Mouse (Mus musculus) embryonic facial prominence, embryonic 13.5 days (tissue): ENCODE data around the gene Apol6. TPM values are rescaled to one million over a fixed set of nuclear protein-coding genes. Genes with fewer than 3 reads are reported as not detected.
"Not testable (repeated sequence)": the region's sequence is repeated elsewhere in the genome, so short reads cannot be mapped to it uniquely, and the experiment has no call there.

Source experiments
- ATAC-seq: fragments of 200-750 bp; cut with Nextera tagmentation; 2 replicates; pipeline ENCODE4 v1.8.0; 2017; ENCODE audit warnings: low read depth; ENCODE audit not compliant: insufficient number of reproducible peaks, insufficient read depth, low FRiP score, low TSS enrichment
- H3K27ac ChIP-seq: fragments of 300-500 bp; sonication (generic); 2 replicates; pipeline ENCODE4 v1.5.1; 2015; ENCODE audit warnings: moderate library complexity, mild to moderate bottlenecking, inconsistent platforms
- H3K27me3 ChIP-seq: fragments of 300-500 bp; sonication (generic); 2 replicates; pipeline ENCODE4 v1.6.1; 2015; ENCODE audit warnings: mild to moderate bottlenecking, inconsistent platforms
- H3K36me3 ChIP-seq: fragments of 300-500 bp; sonication (generic); 2 replicates; pipeline ENCODE4 v1.6.1; 2015; ENCODE audit warnings: mild to moderate bottlenecking, inconsistent platforms
- H3K4me1 ChIP-seq: fragments of 300-500 bp; sonication (generic); 2 replicates; pipeline ENCODE4 v1.6.1; 2015; ENCODE audit warnings: inconsistent platforms
- H3K4me2 ChIP-seq: fragments of 300-500 bp; sonication (generic); 2 replicates; pipeline ENCODE4 v1.6.1; 2015; ENCODE audit warnings: moderate library complexity, mild to moderate bottlenecking, inconsistent platforms
- H3K4me3 ChIP-seq: fragments of 300-500 bp; sonication (generic); 2 replicates; pipeline ENCODE4 v1.5.1; 2015; ENCODE audit warnings: mild to moderate bottlenecking, inconsistent platforms
- H3K9ac ChIP-seq: fragments of 300-500 bp; sonication (generic); 2 replicates; pipeline ENCODE4 v1.6.1; 2015; ENCODE audit warnings: mild to moderate bottlenecking, inconsistent platforms
- H3K9me3 ChIP-seq: fragments of 300-500 bp; sonication (generic); 2 replicates; pipeline ENCODE4 v1.6.1; 2016; ENCODE audit warnings: inconsistent platforms
- WGBS: fragments of 180-500 bp; shearing (Covaris S2); methylation state at CpG from one replicate; pipeline ENCODE4 v1.1.7; 2015; ENCODE audit warnings: mixed read lengths; 5-methylcytosine and 5-hydroxymethylcytosine counted together
- polyA plus RNA-seq: library from polyadenylated mRNA; unstranded; fragments of >200 nt; fragmentation: Nextera tagmentation; extraction: Ambion mirVana; gene quantifications from 2 replicates; pipeline ENCODE4 v1.2.1, GENCODE M21; 2015

The Apol6 gene
- polyA plus RNA-seq, 1 experiment from 2014 or later, result 0.22 TPM

DNA sequence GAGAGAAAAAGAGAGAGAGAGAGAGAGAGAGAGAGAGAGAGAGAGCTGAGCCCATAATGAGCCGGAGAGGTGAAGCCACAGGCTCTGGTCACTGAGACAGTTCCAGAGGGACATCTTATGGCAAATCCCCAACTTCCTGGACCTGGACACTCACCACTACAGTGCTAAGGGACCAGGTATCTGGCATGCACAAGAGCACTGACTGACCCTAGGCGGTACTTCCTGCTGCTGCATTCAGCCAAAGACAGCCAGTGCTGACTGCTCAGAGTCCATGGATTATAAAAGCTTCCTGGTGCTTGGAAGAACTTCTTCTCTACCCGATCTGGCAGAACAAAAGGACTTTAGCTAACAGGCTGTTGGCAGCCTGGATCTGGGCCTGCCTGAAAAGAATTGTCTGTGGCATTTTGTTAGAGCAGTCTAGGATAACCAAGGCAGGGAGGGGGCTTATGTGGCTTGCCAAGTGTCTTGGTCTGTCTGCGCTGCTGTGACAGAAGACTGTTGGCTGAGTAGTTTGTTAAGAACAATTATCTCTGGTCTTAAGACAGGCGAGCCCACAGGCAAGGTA, 10.2 kb downstream of the Apol6 start:
- ATAC-seq, result no peak
- no peak overlapping the region for H3K4me3 ChIP-seq
- H3K27me3 ChIP-seq, result no peaks in the 10 kb centered on the region
- no peak overlapping the region for H3K9ac ChIP-seq
- H3K4me1 ChIP-seq, result peaks cover 17% of the 10 kb centered on the region; the same call in 1 of the 2 replicates
- WGBS, result 58% methylated on average over 5 of the region's 5 CpGs
- H3K36me3 ChIP-seq, result no peaks in the 10 kb centered on the region
- H3K9me3 ChIP-seq, result peaks cover 4% of the 10 kb centered on the region; the same call in 1 of the 2 replicates
- peak overlapping the region; percentile 51 for H3K27ac ChIP-seq
- H3K4me2 ChIP-seq, result no peak overlapping the region

DNA sequence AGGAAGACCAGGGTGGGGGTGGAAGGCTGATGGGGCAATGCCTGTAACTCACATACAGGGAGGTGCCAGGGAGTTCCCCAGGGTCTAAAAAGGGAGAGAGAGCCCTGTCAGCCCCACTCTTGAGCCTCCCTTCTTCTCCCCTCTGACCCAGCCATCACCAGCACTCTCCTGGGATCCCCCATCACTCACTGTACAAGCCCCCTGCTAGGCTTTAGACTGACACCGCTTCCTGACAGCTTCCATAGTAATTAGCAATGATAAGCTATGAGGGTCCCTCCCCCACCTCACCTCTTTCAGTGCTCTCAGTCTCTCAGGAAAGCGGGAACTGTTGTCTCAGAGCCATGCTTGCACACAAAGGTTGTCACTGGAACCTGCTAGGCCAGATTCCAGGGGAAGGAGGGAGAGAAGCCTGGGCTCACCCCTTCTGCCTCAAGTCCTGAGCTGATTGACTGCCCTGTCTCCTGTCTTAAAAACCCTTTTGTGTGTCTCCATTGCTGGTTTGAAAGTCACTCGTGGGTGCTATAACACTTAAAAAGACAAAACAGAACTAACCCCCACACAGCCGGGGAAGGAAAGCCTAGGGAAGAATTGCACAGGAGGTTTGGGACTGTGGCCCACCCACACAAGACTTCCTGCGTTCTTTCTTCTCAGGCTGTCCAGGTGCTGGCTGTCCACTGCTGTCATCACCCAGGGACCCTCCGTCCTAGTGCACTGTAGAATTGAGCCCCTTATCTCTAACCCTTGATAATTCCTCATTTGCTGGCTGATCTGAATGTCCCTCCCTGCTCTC, 11.7 kb downstream of the Apol6 start:
- WGBS, result 40% methylated on average over 6 of the region's 6 CpGs
- peak overlapping the region; percentile 79 for H3K27ac ChIP-seq

DNA sequence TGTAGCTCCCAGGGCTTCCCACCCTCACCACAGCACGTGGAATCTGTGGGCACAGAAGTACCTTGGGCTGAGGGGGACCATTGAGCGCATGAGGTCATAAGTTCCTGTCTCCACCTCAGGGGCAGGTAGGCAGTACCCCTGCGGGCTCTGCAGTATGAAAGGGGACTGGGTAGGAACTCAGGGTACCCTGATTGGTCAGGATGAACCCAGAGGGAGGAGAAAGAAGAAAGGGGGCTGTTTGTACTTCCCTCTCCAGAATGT, 12.2 kb downstream of the Apol6 start:
- no peak for ATAC-seq
- no peaks in the 10 kb centered on the region for H3K36me3 ChIP-seq
- H3K4me3 ChIP-seq, result no peak overlapping the region
- WGBS, result 47% methylated on average over 3 of the region's 3 CpGs
- H3K9ac ChIP-seq, result no peak overlapping the region
- no peak overlapping the region for H3K4me2 ChIP-seq
- peak overlapping the region; percentile 79; the same call in 1 of the 2 replicates for H3K27ac ChIP-seq
- H3K27me3 ChIP-seq, result no peaks in the 10 kb centered on the region
- H3K9me3 ChIP-seq, result peaks cover 4% of the 10 kb centered on the region; the same call in 1 of the 2 replicates
- peaks cover 22% of the 10 kb centered on the region; the same call in 1 of the 2 replicates for H3K4me1 ChIP-seq

More for the DNA sequence above, 11.7 kb downstream of the Apol6 start:
- H3K27me3 ChIP-seq, result no peaks in the 10 kb centered on the region
- no peak overlapping the region for H3K4me3 ChIP-seq
- no peak overlapping the region for H3K9ac ChIP-seq
- H3K9me3 ChIP-seq, result peaks cover 4% of the 10 kb centered on the region; the same call in 1 of the 2 replicates
- H3K4me1 ChIP-seq, result peaks cover 22% of the 10 kb centered on the region; the same call in 1 of the 2 replicates
- ATAC-seq, result peak; percentile 56; the same call in 1 of the 2 replicates
- H3K36me3 ChIP-seq, result no peaks in the 10 kb centered on the region
- no peak overlapping the region for H3K4me2 ChIP-seq

DNA sequence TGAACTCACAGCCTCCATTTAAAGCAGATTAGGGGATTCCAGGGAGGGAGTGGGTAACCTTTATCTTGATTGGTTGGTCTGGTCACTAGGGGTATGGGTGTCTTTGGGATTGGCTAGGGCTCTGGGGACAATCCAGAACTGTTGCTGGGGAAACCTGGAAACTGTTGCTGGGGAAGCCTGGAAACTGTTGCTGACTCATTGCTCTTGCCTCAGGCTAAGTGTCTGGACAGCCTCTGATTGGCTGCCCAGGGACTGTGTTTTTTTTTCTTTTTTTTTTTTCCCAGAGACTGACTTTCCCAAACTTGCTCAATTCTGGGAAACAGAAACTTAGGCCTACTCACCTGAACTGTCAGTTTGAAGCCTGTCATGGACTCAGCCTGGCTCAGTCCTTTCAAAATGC, 14.0 kb downstream of the Apol6 start:
- no peak for ATAC-seq
- Histone ChIP-seq H3K4me3 (no peak overlapping the region), H3K9me3 (peaks cover 4% of the 10 kb centered on the region; the same call in 1 of the 2 replicates)

DNA sequence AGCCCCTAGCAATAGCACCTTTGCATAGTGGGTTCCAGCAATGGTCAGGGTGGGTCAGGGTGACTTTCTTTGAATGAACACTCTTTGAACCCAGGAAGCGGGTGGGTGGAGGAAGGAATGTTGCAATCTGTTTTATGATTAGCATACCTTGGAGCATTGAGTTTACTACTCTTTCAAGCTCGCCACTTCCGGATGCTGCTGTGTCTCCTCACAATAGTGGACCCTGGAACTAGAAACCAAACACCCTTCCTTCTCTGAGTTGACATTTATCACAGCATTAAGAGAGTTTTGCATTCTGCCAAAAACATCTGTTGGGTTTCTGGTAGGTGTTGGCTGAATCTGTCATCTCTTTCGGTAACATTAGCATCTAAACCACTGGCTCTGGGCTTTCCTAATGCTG, 14.9 kb downstream of the Apol6 start:
- H3K4me2 ChIP-seq, H3K27me3 ChIP-seq, H3K9ac ChIP-seq, H3K9me3 ChIP-seq, H3K36me3 ChIP-seq, ATAC-seq, H3K4me3 ChIP-seq, H3K27ac ChIP-seq: not testable (repeated sequence)
- WGBS, result 94% methylated on average over 4 of the region's 4 CpGs
- H3K4me1 ChIP-seq, result peaks cover 22% of the 10 kb centered on the region; the same call in 1 of the 2 replicates

More for the DNA sequence above, 14.0 kb downstream of the Apol6 start:
- Histone ChIP-seq H3K27ac (no peak overlapping the region), H3K27me3 (no peaks in the 10 kb centered on the region), H3K4me2 (no peak overlapping the region), H3K36me3 (no peaks in the 10 kb centered on the region), H3K9ac (no peak overlapping the region), H3K4me1 (peaks cover 22% of the 10 kb centered on the region; the same call in 1 of the 2 replicates)

DNA sequence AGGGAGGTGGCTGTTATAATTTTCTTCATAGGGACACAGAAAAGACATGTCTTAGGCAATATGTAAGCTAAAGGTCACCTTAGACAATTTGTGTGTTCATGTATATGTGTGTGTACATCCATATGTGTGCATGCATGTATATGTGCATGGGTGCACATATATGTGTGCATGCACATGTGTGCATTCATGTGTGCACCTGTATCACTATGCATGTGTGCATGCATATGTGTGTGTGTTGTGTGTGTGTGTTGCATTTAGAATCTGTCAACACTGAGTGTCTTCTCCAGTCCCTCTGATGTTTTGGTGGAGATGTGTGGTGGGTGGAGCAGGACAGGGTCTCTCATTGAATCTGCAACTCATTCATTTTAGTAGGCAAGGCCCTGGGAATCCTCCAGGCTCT, 18.2 kb downstream of the Apol6 start:
- peaks cover 4% of the 10 kb centered on the region; the same call in 1 of the 2 replicates for H3K9me3 ChIP-seq
- 0 out of 2 replicates have a peak, but pooled peaks cover 5% of the 10 kb centered on the region for H3K4me1 ChIP-seq
- no peak for ATAC-seq
- no peak overlapping the region for H3K27ac ChIP-seq
- no peaks in the 10 kb centered on the region for H3K27me3 ChIP-seq
- no peak overlapping the region for H3K4me3 ChIP-seq
- H3K4me2 ChIP-seq, result no peak overlapping the region
- H3K9ac ChIP-seq, result no peak overlapping the region
- H3K36me3 ChIP-seq, result no peaks in the 10 kb centered on the region

DNA sequence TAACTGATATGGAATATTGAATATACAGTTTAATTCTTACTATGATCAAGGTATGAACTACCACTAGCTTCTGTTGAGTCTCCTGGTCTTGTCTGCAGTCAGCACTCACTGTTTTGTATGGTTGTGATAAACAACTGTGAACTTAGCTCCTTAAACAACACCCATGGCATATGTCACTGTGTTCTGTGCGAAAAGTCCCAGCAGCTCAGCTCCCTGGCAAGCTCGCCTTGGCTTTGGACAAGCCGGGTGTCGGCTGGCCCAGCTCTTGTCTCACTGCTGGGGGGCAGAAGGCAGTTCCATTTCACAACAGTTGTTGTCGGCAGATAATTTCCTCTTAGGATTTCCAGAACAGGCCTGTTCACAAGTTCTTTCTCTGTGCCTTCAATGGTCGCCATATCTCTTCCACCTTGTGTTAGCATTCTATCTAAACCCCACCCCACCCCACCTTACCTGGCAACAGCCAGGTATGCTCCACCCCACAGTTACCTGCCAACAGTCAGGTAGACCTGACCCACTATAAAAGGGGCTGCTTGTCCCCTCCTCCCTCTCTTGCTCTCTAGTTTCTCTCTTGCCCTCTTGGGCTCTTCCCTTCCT, 20.8 kb downstream of the Apol6 start:
- Histone ChIP-seq H3K9ac (no peak overlapping the region), H3K4me3 (no peak overlapping the region), H3K27ac (no peak overlapping the region), H3K36me3 (no peaks in the 10 kb centered on the region), H3K4me2 (no peak overlapping the region), H3K9me3 (no peaks in the 10 kb centered on the region), H3K27me3 (no peaks in the 10 kb centered on the region), H3K4me1 (peaks cover 10% of the 10 kb centered on the region; the same call in 1 of the 2 replicates)
- WGBS, result 86% methylated on average over 6 of the region's 6 CpGs
- no peak for ATAC-seq

DNA sequence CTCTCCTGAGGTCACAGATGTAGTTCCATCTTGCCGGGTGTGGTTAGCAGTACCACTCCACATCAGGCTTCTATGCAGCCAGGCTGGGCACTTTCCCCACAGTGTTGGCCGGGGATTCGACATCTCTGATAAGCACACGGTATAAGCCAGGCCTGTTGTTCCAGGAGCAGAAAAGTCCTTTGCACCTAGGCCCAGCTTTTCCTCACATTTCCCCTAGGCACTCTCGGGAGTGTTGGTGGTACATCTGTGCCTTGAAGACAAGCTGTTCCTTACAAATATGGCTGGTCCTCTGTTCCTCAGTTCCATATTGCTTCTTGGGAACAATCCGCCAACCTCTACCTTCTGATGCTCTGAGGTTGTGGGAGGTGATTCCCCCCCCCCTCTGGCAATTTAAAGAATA, 21.7 kb downstream of the Apol6 start:
- ATAC-seq, result no peak
- no peaks in the 10 kb centered on the region for H3K36me3 ChIP-seq
- H3K4me3 ChIP-seq, result no peak overlapping the region
- no peaks in the 10 kb centered on the region for H3K9me3 ChIP-seq
- H3K27me3 ChIP-seq, result no peaks in the 10 kb centered on the region
- H3K27ac ChIP-seq, result no peak overlapping the region
- no peak overlapping the region for H3K9ac ChIP-seq
- WGBS, result 83% methylated on average over 6 of the region's 6 CpGs
- peaks cover 7% of the 10 kb centered on the region; the same call in 1 of the 2 replicates for H3K4me1 ChIP-seq
- H3K4me2 ChIP-seq, result no peak overlapping the region

DNA sequence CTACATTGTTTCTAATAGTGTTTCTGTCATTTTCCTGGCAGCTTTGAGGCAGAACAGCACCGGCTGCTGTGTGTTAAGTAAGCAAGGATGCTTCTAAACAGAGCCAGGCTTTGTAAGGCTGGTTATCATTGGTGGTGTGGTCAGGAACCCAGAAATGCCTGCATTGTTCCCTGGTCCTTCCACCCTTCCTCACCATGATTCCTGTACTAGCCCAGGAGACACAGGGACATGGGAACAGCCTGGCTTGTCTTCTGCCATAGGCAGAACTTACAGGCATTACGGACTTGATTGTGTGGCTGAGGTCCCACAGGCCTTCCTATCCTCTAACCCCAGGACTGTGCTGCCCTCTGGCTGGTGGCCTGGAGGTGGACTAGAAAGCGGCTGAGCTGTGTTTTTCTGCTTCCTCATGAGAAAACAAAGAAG, 23.9 kb downstream of the Apol6 start:
- ATAC-seq, result no peak
- 62% methylated on average over 3 of the region's 3 CpGs for WGBS
- peak overlapping the region; percentile 8; the same call in 1 of the 2 replicates for H3K27ac ChIP-seq

DNA sequence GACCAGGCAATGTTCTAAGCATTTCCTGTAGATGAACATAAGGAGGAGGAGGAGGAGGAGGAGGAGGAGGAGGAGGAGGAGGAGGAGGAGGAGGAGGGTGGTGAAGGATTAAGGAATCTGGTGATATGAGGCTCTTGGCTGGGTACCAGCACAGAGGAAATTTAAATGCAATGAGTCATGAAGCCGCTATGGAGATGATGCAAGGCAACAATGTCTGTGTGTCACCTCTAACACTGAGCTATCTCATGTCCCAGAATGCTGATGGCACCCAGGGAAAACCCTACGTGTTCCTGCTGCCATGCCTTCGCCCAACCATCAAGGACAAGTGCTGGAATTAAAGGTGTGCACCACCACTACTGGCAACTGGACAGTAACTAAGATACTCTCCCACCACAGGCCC, 24.5 kb downstream of the Apol6 start:
- Histone ChIP-seq H3K27ac (no peak overlapping the region), H3K9ac (no peak overlapping the region), H3K4me1 (peaks cover 22% of the 10 kb centered on the region), H3K36me3 (no peaks in the 10 kb centered on the region), H3K4me2 (no peak overlapping the region), H3K4me3 (no peak overlapping the region), H3K9me3 (no peaks in the 10 kb centered on the region), H3K27me3 (no peaks in the 10 kb centered on the region)
- ATAC-seq, result no peak
- 91% methylated on average over 3 of the region's 3 CpGs for WGBS

More for the DNA sequence above, 23.9 kb downstream of the Apol6 start:
- no peak overlapping the region for H3K4me2 ChIP-seq
- H3K27me3 ChIP-seq, result no peaks in the 10 kb centered on the region
- peaks cover 22% of the 10 kb centered on the region for H3K4me1 ChIP-seq
- no peak overlapping the region for H3K4me3 ChIP-seq
- no peaks in the 10 kb centered on the region for H3K36me3 ChIP-seq
- no peak overlapping the region for H3K9ac ChIP-seq
- H3K9me3 ChIP-seq, result no peaks in the 10 kb centered on the region

DNA sequence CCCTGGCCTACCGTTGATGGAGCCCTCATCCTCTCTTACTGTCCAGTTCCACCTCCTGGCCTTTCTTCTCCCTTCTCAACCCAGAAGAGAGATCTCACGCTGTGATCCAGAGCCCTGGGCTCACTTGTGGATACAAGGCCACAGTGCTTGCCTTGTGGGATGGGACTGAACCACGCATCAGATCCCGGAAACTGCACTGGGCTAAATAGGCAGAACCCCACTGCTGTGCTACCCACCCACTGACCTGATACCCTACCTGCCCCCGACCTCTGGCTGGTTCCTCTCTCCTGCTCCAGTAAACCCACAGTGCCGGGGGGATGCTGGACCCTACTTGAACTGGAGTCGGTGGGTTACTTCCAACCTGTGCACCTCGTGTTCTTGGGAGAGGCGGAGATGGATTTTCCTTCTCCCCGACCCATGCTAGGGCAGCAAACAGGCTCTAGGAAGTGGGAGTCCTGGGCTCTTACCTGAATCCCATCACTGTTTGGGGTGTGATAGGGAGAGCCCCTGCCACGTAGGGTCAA, 26.3 kb downstream of the Apol6 start:
- 87% methylated on average over 11 of the region's 11 CpGs for WGBS
- H3K4me3 ChIP-seq, result no peak overlapping the region
- H3K4me1 ChIP-seq, result peaks cover 22% of the 10 kb centered on the region
- H3K36me3 ChIP-seq, result peaks cover 8% of the 10 kb centered on the region
- no peaks in the 10 kb centered on the region for H3K9me3 ChIP-seq
- H3K9ac ChIP-seq, result no peak overlapping the region
- no peaks in the 10 kb centered on the region for H3K27me3 ChIP-seq
- no peak overlapping the region for H3K4me2 ChIP-seq
- H3K27ac ChIP-seq, result no peak overlapping the region
- no peak for ATAC-seq
